Mouse (Mus musculus) urinary bladder, adult 18-20 months (tissue): Measurements from ENCODE around the gene Tmigd3.
"Not testable (repeated sequence)": the region's sequence is repeated elsewhere in the genome, so short reads cannot be mapped to it uniquely, and the experiment has no call there.

Experiments used
- DNase-seq, 2 experiments: peaks; one replicate each; pipeline ENCODE4 v3.0.0; 2022; ENCODE audit warnings: low spot score in 2 of 2, mixed read lengths in 2 of 2

The Tmigd3 gene

DNA sequence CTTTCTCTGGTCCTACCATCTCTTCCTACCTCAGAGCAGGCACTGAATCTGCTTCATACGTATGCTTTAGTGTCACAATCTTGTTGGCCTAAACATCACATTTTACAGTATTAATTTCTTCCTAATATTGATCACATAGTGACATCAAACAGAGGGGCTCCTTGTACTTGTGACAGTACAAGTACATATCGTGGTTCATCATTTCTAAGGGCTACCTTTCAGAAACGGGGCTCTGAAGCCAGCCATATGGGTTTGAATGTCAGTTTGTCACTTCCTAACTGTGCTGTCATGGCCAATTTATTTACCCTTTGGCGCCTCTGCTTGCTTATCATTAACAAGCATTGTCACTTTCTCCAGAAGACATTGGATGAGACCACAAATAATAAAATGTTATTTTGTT is 30.8 kb downstream of the Tmigd3 start:
- no peak for DNase-seq

DNA sequence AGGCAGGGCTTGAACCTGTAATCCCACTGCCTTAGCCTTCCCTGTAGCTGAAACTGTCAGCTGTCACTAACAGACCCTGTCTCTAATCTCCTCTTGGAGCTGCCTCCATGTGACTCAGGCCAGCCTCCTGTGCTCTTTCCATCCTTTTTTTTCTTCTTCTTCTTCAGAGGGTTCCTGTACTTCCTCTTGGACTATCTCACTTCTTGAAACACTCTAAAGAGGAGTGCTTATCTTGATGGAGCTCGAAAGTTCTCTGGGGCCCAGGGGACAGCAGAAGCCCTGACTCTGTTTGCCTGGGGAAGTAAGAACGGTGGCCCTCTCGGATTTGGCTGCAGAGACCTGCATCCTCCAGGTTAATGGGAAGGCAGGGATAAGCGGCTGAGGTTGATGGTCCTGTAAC is 33.5 kb downstream of the Tmigd3 start:
- no peak for DNase-seq

- DNase-seq = no peak
These were observed 34.0 kb downstream of the Tmigd3 start for GRCm38 (mm10) chr3:105904721-105905120.

DNA sequence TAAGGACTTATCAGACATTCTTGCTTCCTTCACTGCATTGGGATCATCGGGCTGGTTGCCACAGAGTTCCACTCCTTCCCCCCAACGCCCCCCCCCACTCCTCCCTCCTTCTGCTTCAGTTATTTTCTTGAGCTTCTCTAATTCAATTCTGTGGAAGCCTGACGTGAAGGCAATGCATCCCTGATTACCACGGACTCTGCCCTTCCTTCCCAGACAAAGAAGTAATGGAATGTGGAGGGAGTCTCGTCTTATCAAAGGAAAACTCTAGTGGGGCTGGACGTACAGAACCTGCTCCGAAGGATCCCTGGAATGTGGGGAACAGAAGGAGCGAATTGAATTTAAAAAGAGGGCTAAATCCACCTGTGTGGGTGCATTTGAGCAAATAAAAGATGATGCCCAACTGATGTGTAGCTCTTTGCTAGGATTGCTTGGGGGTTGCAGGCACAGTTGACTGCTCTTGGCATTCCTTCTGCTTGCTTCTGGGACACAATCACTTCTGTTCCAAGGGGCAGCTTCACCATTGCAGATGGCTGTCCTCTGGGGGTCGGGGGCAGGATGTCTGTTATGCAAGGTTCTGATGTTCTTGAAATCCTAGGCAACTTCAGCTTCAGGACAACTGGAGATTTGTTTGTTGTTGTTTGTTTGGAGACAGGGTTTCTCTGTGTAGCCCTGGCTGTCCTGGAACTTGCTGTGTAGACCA is 37.4 kb downstream of the Tmigd3 start:
- DNase-seq = no peak

DNA sequence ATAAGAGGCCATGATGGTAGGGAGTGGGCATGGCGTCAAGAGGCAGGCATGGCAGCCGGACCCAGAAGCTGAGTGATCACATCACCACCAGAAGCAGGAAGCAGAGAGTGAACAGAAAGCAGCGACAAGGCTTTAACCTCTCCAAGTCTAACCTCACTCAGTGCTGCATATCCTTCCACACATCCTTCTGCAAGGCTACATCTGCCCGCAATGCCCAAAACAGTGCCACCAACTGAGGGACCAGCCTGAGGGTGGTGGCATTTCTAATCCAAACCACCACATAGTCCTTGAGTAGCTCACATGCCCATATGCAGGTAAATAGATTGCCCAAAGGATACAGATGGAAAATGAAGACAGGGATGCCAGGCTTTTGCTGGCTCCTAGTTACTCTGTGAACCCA is 38.3 kb downstream of the Tmigd3 start:
- DNase-seq = no peak

- DNase-seq = no peak
These were observed 40.0 kb downstream of the Tmigd3 start for GRCm38 (mm10) chr3:105910519-105911190.

GRCm38 (mm10) chr3:105912097-105912880 is 41.6 kb downstream of the Tmigd3 start:
- DNase-seq = no peak

GRCm38 (mm10) chr3:105913839-105914681 is 43.4 kb downstream of the Tmigd3 start:
- DNase-seq = no peak

GRCm38 (mm10) chr3:105915281-105915680 is 44.6 kb downstream of the Tmigd3 start:
- DNase-seq = no peak

GRCm38 (mm10) chr3:105916455-105916854 is 45.8 kb downstream of the Tmigd3 start:
- not testable (repeated sequence) for DNase-seq

DNA sequence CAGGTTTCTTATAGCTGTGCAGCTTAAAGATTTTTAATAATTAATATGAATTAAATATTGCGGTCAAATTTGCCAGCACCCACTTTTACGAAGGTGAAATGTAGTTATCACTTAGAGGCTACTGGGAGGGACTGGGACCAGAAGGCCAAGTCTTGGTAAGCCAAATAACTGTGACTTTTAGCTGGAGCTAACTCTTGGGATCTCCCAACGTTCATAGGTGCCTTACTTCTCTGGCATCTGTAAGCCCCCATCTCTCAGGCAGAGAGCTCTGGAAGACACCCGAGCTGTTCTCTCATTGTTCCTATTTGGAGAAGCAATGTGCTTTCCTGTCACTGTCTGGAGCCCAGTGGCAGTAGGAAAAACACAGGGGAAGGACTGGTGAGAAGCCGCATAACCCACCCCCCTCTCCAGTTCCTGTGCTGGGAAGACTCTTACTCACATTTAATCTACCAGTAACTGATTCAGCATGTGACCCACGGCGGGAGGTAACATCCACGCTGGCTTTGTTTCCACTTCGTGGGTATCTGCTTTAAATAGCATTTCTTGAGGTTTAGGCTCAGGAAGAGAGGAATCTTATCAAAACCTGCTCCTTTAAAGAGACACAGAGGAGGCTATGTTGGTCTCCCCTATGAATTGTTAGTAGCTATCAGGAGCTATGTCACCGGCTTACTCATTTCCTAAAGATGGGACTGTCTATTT is 47.1 kb downstream of the Tmigd3 start:
- DNase-seq = no peak

DNA sequence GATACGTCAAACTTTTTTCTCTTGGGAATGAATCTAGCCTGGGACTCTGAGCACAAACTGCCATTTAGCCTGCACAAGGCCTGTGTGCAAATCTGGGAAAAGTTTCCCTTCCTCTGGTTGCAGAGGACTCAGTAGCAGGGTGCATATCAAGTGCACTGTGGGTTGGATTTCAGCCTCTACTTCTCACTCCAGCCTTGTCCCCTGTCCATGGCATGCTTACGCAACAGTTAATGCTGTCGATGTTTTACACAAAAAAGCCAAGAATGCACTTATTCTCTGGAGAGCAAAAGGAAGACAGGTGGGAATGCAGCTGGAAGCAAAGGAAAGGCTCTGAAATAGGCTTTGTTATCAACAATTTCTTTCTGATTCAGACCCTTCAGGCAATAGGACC is 47.6 kb downstream of the Tmigd3 start:
- no peak for DNase-seq

DNA sequence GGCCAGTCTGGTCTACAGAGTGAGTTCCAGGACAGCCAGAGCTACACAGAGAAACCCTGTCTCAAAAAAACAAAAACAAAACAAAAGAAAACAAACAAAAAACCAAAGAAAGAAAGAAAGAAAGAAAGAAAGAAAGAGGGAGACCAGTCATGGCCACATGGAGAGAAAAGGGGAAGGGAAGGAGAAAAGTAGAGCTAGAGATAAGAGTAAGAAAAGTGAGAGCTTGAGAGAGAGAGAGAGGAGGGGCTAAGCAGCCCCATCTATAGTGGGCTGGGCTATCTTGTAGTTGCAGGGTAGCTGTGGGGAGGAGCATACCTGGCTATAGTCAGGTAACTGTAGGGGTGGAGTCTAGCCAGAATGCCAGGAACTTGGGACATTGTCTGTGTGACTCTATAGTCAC is 50.0 kb downstream of the Tmigd3 start:
- not testable (repeated sequence) for DNase-seq

- DNase-seq = no peak
These were observed 51.3 kb downstream of the Tmigd3 start for GRCm38 (mm10) chr3:105921959-105922358.

- DNase-seq = no peak
These were observed 53.9 kb downstream of the Tmigd3 start for GRCm38 (mm10) chr3:105924616-105925015.

- no peak for DNase-seq
These were observed 57.0 kb downstream of the Tmigd3 start for GRCm38 (mm10) chr3:105927561-105928194.

DNA sequence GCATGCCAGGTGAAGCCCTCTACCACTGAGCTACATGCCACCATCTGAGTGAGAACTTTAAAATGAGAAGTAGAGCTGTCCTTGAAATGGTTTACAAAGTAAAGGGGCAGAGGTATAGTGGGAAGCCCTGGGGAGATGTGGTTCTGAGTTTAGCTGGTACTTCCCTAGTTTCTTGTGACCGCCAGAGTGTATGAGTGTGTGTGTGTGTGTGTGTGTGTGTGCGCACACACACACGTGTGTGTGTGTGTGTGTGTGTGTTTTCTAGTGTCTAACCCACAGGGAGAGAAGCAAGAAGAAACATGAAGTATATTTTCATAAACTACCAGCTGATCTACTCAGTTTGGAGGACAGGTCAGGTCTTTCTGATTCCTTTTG is 57.5 kb downstream of the Tmigd3 start:
- DNase-seq = no peak

DNA sequence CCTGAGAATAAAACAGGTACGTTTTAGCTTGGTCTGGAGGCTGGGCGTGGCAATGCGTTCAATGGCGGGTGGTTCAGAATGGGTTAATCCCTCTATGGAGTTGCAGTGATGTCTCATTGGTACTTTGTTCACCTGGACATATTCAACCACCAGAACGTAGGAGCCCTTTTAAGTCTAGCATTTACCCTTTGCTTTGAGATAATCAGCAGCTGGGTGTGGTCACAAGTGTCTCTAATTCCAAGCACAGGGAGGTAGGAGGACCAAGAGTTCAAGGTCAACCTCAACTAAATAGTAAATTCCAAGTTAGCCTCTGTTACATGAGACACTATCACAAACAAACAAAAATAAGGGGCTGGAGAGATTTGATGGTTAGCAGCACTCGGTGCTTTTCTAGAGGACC is 58.1 kb downstream of the Tmigd3 start:
- no peak for DNase-seq

GRCm38 (mm10) chr3:105929821-105930220 is 59.1 kb downstream of the Tmigd3 start:
- no peak for DNase-seq

DNA sequence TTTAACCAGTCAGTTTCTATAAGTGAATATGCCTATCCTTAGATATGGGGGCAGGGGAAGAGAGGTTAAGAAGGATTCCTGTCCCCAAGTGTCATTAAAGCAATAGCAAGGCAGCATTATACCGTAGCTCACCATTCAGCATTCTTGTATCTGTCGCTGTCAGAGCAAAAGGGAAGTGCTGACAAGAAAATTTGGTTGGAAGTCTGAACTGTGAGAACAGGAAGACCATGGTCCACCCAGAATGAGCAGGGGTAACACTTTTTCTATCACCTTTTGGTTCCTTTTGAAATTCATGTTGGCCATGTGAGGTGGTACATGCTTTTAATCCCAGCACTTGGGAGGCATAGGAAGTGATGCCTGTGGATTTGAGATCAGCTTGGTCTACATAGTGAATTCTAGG is 60.4 kb downstream of the Tmigd3 start:
- DNase-seq = no peak
